In the genomic region with DNA sequence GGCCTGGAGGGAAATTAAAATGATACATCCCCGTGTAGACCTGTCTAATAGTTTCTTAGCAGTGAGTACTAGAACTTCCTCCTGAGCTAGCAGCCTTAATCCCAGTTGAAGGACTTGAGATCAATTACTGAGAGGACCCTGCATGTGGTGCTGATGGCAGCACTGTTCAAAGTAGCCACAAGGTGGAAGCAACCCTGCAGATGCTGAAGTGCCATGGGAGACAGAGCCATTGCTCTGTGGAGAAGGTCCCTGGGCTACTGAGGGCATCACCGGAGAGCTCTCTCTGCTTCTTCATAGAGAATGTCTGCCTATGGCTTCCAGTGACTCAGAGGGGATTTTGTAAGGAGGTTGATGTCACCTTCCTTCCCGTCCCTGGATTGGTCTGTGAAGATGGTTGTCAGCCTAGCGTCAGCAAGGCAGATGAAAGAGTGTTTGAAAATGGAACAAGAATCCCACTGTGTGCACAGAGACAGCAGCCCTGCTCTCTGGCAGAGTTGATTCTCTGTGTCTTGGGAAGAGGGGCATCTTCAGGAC, we compare ENCODE assay signal across 30 mouse cellular contexts. TPM values are rescaled to one million over a fixed set of nuclear protein-coding genes. Genes with fewer than 3 reads are reported as not detected.
DNase-seq lines count a peak whose midpoint lies in the region; ATAC-seq and TF ChIP-seq lines count a peak whose summit lies in the region.
"Not testable (repeated sequence)": the region's sequence is repeated elsewhere in the genome, so short reads cannot be mapped to it uniquely, and the experiment has no call there.
"Had no signal": no experiment of that assay in that cellular context is flagged by ENCODE, and none has a peak within 500 bp of the region (broad histone marks: within the 10 kb centered on the region; RNA-seq: fewer than 3 reads in every experiment).

No protein-coding gene starts in this region.

- H3K9ac ChIP-seq in CH12.LX (ENCODE audit: insufficient read depth, low read depth); liver, embryonic 14.5 days (replicated peaks): not testable (repeated sequence)

- ATAC-seq in hematopoietic stem cell, adult 5-6 weeks (replicated peaks in 1 of 2; ENCODE audit: insufficient read depth in 1 of 2, low FRiP score in 2 of 2, low TSS enrichment in 1 of 2, low read depth in 1 of 2, poor library complexity in 2 of 2, severe bottlenecking in 2 of 2): peak; percentile 25 to 50; a peak in 1 of 4 replicates
- not testable (repeated sequence) for ATAC-seq in liver, embryonic 14.5 days (ENCODE audit: insufficient read depth)
- ATAC-seq in monocyte, adult 5-6 weeks (replicated peaks; ENCODE audit: insufficient number of reproducible peaks, low FRiP score, low TSS enrichment, poor library complexity, severe bottlenecking): peak; percentile 74

- in situ Hi-C loops in CH12.LX (cut with MboI; ENCODE audit: low pct_ligation_motif_present, low pct_unique_long_range_greater_than_20kb, low sequenced_read_pairs): not testable (repeated sequence)

- 59% methylated on average over 4 of the region's 4 CpGs for whole genome bisulfite sequencing in liver, embryonic 14.5 days (ENCODE audit: insufficient replicate concordance)

- H3K4me1 ChIP-seq in CH12.LX (ENCODE audit: control insufficient read depth in 1 of 2, insufficient read depth in 2 of 2): peaks cover 0 to 15% of the 10 kb centered on the region in 2 experiments; a peak in 2 of 4 replicates
- not testable (repeated sequence) for H3K4me1 ChIP-seq in embryonic fibroblast, embryonic 13.5 days (ENCODE audit: control insufficient read depth, insufficient read depth, low read length); liver, embryonic 14.5 days (replicated peaks; ENCODE audit: control insufficient read depth in 2 of 2, insufficient read depth in 2 of 2, low read length in 1 of 2)

- H3K79me2 ChIP-seq in CH12.LX (replicated peaks; ENCODE audit: control insufficient read depth, extremely low read depth, insufficient read depth, poor library complexity, severe bottlenecking): not testable (repeated sequence)

- not testable (repeated sequence) for TF ChIP-seq EP300 in CH12.LX (IDR thresholded peaks at IDR 0.05; ENCODE audit: low read length); liver, embryonic 14.5 days (IDR thresholded peaks at IDR 0.05; ENCODE audit: low read depth)

- H3K36me3 ChIP-seq in CH12.LX (replicated peaks in 1 of 2; ENCODE audit: control insufficient read depth in 1 of 2, insufficient read depth in 1 of 2, low read length in 1 of 2); liver, embryonic 14.5 days (replicated peaks; ENCODE audit: control insufficient read depth, insufficient read depth, low read depth): not testable (repeated sequence)

- not testable (repeated sequence) for H3K4me3 ChIP-seq in CH12.LX (replicated peaks in 1 of 3; ENCODE audit: low read depth in 2 of 3, low read length in 2 of 3, poor library complexity in 1 of 3); embryonic fibroblast, embryonic 13.5 days (ENCODE audit: insufficient read depth, low read length); liver, embryonic 14.5 days (ENCODE audit: insufficient read depth in 1 of 2, low read depth in 2 of 2, low read length in 2 of 2)

- H3K4me2 ChIP-seq in CH12.LX (ENCODE audit: insufficient read depth, low read depth, poor library complexity, severe bottlenecking); liver, embryonic 14.5 days (ENCODE audit: low read depth): not testable (repeated sequence)

- TF ChIP-seq CTCF in CH12.LX (conservative IDR thresholded peaks at IDR 0.05 in 1 of 2, IDR thresholded peaks at IDR 0.05 in 1 of 2; ENCODE audit: low read depth in 2 of 2, low read length in 2 of 2): peak in 1 of 2 experiments; percentile 55; a peak in 2 of 4 replicates
- peak; percentile 24; the same call in 1 of the 2 replicates for TF ChIP-seq CTCF in embryonic fibroblast, embryonic 13.5 days (IDR thresholded peaks at IDR 0.05; ENCODE audit: borderline replicate concordance, insufficient read depth, low read length)
- peak; percentile 31; the same call in 1 of the 2 replicates for TF ChIP-seq CTCF in liver, embryonic 14.5 days (IDR thresholded peaks at IDR 0.05; ENCODE audit: low read depth)

- not testable (repeated sequence) for TF ChIP-seq POLR2A in CH12.LX (IDR thresholded peaks at IDR 0.05; ENCODE audit: low read depth, low read length); embryonic fibroblast, embryonic 13.5 days (IDR thresholded peaks at IDR 0.05; ENCODE audit: low read depth, low read length)

- peak; percentile 27 for TF ChIP-seq RAD21 in CH12.LX (IDR thresholded peaks at IDR 0.05; ENCODE audit: low read depth, low read length)

- H3K27me3 ChIP-seq in CH12.LX (replicated peaks); liver, embryonic 14.5 days (ENCODE audit: control insufficient read depth, insufficient read depth, low read length): not testable (repeated sequence)

- H3K27ac ChIP-seq in CH12.LX (ENCODE audit: insufficient read depth, low read depth); embryonic fibroblast, embryonic 13.5 days (ENCODE audit: insufficient read depth, low read length); liver, embryonic 14.5 days: not testable (repeated sequence)

- H3K9me3 ChIP-seq in CH12.LX (replicated peaks; ENCODE audit: low read length); liver, embryonic 14.5 days (ENCODE audit: control insufficient read depth, low read length): not testable (repeated sequence)

- peak; percentile 15 for DNase-seq in CH12.LX (ENCODE audit: extremely low read depth)
- DNase-seq in kidney, postnatal 10 days: peak; percentile 27
- DNase-seq in liver, embryonic 14.5 days (ENCODE audit: low read depth in 3 of 3, low spot score in 3 of 3): not testable (repeated sequence)
- DNase-seq in lung, postnatal 36 days: peak; percentile 23

- dilution Hi-C loops in CH12.LX (cut with MboI; ENCODE audit: extremely low pct_ligation_motif_present, extremely low pct_unique_long_range_greater_than_20kb, low sequenced_read_pairs): not testable (repeated sequence)

TF ChIP-seq in CH12.LX, 34 proteins besides CTCF, POLR2A, EP300 and RAD21:
- peak; percentile 35 for TF ChIP-seq SMC3 (IDR thresholded peaks at IDR 0.05; ENCODE audit: low read depth, low read length)
TF ChIP-seq in CH12.LX: peak in this region for 1; not testable (repeated sequence) for 33.

RNA-seq across cellular contexts. Expression of gene Ugt1a6a, which starts 8.7 kb away (rescaled TPM):
- total RNA-seq in CH12.LX (2012; rRNA removed) (0.21 and 0.30 TPM in 2 replicates), CH12.LX (2014; rRNA removed) (0.19 and 0.38 TPM in 2 replicates)
- polyA plus RNA-seq in CH12.LX (2012; ENCODE audit: insufficient read length, low read depth): 0.43 and 0.46 TPM in 2 replicates
- 16.4 and 20.8 TPM in 2 replicates for polyA plus RNA-seq in embryonic fibroblast, embryonic 13.5 days (2011; ENCODE audit: insufficient read length, low read depth, missing spikeins)
- total RNA-seq in hematopoietic stem cell, adult 5-6 weeks (2017): 1.4 and 5.3 TPM in 2 replicates
- 3.5 and 3.6 TPM in 2 replicates for polyA plus RNA-seq in liver, embryonic 14.5 days (2012; rRNA removed)
- polyA plus RNA-seq in liver, embryonic 14.5 days (2014; fragmentation: Nextera tagmentation; extraction: Ambion mirVana): 7.1 and 8.2 TPM in 2 replicates
- total RNA-seq in monocyte, adult 5-6 weeks (2017): 4.1 to 13.8 TPM (median 10.6 TPM) in 3 replicates
- polyA plus RNA-seq: heart, embryonic 11.5 days; neural tube, embryonic 11.5 days had no signal

RNA-seq across cellular contexts. Expression of gene Ugt1a6b, which starts 22.8 kb away (rescaled TPM):
- total RNA-seq in CH12.LX (2012; rRNA removed): 0.08 TPM in 1 of 2 replicates, not detected in the other
- total RNA-seq in CH12.LX (2014; rRNA removed): 0.13 TPM in 1 of 2 replicates, not detected in the other
- 0.26 TPM in 1 of 2 replicates, not detected in the other for polyA plus RNA-seq in CH12.LX (2012; ENCODE audit: insufficient read length, low read depth)
- polyA plus RNA-seq in embryonic fibroblast, embryonic 13.5 days (2011; ENCODE audit: insufficient read length, low read depth, missing spikeins): 0.58 and 1.8 TPM in 2 replicates
- total RNA-seq in hematopoietic stem cell, adult 5-6 weeks (2017): 0.63 TPM in 1 of 2 replicates, not detected in the other
- 2.3 and 3.1 TPM in 2 replicates for polyA plus RNA-seq in liver, embryonic 14.5 days (2012; rRNA removed)
- polyA plus RNA-seq in liver, embryonic 14.5 days (2014; fragmentation: Nextera tagmentation; extraction: Ambion mirVana): 4.8 and 5.1 TPM in 2 replicates
- 1.6 to 5.2 TPM (median 4.0 TPM) in 3 replicates for total RNA-seq in monocyte, adult 5-6 weeks (2017)
- total RNA-seq: layer of hippocampus, adult 18-20 months had no signal
- polyA plus RNA-seq: cerebellum, adult 2 months; embryonic facial prominence, embryonic 10.5 days; heart, embryonic 11.5 days; inflammation-experienced regulatory T-cells, adult 6 months; limb, embryonic 13.5 days; neural tube, embryonic 11.5 days had no signal

RNA-seq across cellular contexts. Expression of gene Ugt1a7c, which starts 31.0 kb away (rescaled TPM):
- total RNA-seq in CH12.LX (2012; rRNA removed) (1.3 and 2.2 TPM in 2 replicates), CH12.LX (2014; rRNA removed) (11.1 and 11.4 TPM in 2 replicates)
- 15.3 and 18.3 TPM in 2 replicates for polyA plus RNA-seq in CH12.LX (2012; ENCODE audit: insufficient read length, low read depth)
- polyA plus RNA-seq in embryonic fibroblast, embryonic 13.5 days (2011; ENCODE audit: insufficient read length, low read depth, missing spikeins): 8.0 and 11.2 TPM in 2 replicates
- 42.9 and 52.3 TPM in 2 replicates for total RNA-seq in hematopoietic stem cell, adult 5-6 weeks (2017)
- 0.58 and 1.1 TPM in 2 replicates for polyA plus RNA-seq in liver, embryonic 14.5 days (2012; rRNA removed)
- 0.97 and 1.8 TPM in 2 replicates for polyA plus RNA-seq in liver, embryonic 14.5 days (2014; fragmentation: Nextera tagmentation; extraction: Ambion mirVana)
- 76.0 to 85.9 TPM (median 84.7 TPM) in 3 replicates for total RNA-seq in monocyte, adult 5-6 weeks (2017)

RNA-seq across cellular contexts. Expression of gene Ugt1a8, which starts 38.3 kb away (rescaled TPM):
- total RNA-seq in CH12.LX (2012; rRNA removed) (not detected in 2 replicates), CH12.LX (2014; rRNA removed) (not detected in 2 replicates)
- not detected in 2 replicates for polyA plus RNA-seq in CH12.LX (2012; ENCODE audit: insufficient read length, low read depth)
- polyA plus RNA-seq in embryonic fibroblast, embryonic 13.5 days (2011; ENCODE audit: insufficient read length, low read depth, missing spikeins): not detected in 2 replicates
- not detected in 2 replicates for total RNA-seq in hematopoietic stem cell, adult 5-6 weeks (2017)
- polyA plus RNA-seq in liver, embryonic 14.5 days (2012; rRNA removed): not detected in 2 replicates
- polyA plus RNA-seq in liver, embryonic 14.5 days (2014; fragmentation: Nextera tagmentation; extraction: Ambion mirVana): not detected in 2 replicates
- not detected in 3 replicates for total RNA-seq in monocyte, adult 5-6 weeks (2017)
- total RNA-seq: adrenal gland, adult 18-20 months; adrenal gland, postnatal 36 days; gastrocnemius, postnatal 25 days; heart, adult 18-20 months; heart, postnatal 4 days; layer of hippocampus, adult 18-20 months; layer of hippocampus, postnatal 14 days; left cerebral cortex, adult 8-10 months; left cerebral cortex, postnatal 36 days had no signal
- polyA plus RNA-seq: cerebellum, adult 2 months; embryonic facial prominence, embryonic 10.5 days; embryonic facial prominence, embryonic 15.5 days; forebrain, embryonic 13.5 days; heart, embryonic 11.5 days; heart, embryonic 16.5 days; hindbrain, embryonic 14.5 days; kidney, embryonic 16.5 days; limb, embryonic 13.5 days; liver, embryonic 11.5 days; midbrain, embryonic 14.5 days; neural tube, embryonic 11.5 days; stomach, embryonic 16.5 days had no signal

RNA-seq across cellular contexts. Expression of gene Ugt1a5, which starts 39.9 kb away (rescaled TPM):
- total RNA-seq in CH12.LX (2012; rRNA removed): not detected in 2 replicates
- total RNA-seq in CH12.LX (2014; rRNA removed): not detected in 2 replicates
- polyA plus RNA-seq in CH12.LX (2012; ENCODE audit: insufficient read length, low read depth): not detected in 2 replicates
- polyA plus RNA-seq in embryonic fibroblast, embryonic 13.5 days (2011; ENCODE audit: insufficient read length, low read depth, missing spikeins): 0.39 TPM in 1 of 2 replicates, not detected in the other
- 0.25 and 0.65 TPM in 2 replicates for total RNA-seq in hematopoietic stem cell, adult 5-6 weeks (2017)
- 0.11 and 0.15 TPM in 2 replicates for polyA plus RNA-seq in liver, embryonic 14.5 days (2012; rRNA removed)
- not detected in 2 replicates for polyA plus RNA-seq in liver, embryonic 14.5 days (2014; fragmentation: Nextera tagmentation; extraction: Ambion mirVana)
- total RNA-seq in monocyte, adult 5-6 weeks (2017): 1.5 to 2.3 TPM in 2 of 3 replicates, not detected in the other
- total RNA-seq: gastrocnemius, postnatal 25 days; heart, postnatal 4 days; layer of hippocampus, postnatal 14 days; left cerebral cortex, postnatal 36 days had no signal
- polyA plus RNA-seq: cerebellum, adult 2 months; embryonic facial prominence, embryonic 10.5 days; embryonic facial prominence, embryonic 15.5 days; forebrain, embryonic 13.5 days; heart, embryonic 11.5 days; heart, embryonic 16.5 days; hindbrain, embryonic 14.5 days; inflammation-experienced regulatory T-cells, adult 6 months; kidney, embryonic 16.5 days; limb, embryonic 13.5 days; liver, embryonic 11.5 days; midbrain, embryonic 14.5 days; neural tube, embryonic 11.5 days had no signal
